Mouse (Mus musculus): ENCODE measurements around the gene Gcsh.

Gene Gcsh

DNA sequence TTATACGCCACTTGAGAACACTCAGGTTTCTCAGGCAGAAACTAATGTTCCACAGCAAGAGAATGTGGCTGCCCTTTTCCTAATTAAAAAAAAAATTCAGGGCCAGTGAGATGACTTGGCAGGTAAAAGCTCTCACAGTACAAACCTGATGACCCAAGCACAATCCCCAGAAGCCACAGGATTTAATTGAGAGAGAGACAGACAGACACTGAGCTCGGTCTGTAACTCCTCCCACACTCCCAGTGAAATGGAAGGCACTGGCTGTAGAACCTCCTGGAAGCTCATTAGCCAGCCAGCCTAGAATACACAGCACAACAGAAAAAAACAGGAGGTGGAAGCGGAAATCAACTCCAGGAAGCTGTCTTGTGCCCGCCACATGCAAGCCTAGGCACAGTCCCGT, 17.7 kb downstream of the Gcsh start:
- no peak for DNase-seq

DNA sequence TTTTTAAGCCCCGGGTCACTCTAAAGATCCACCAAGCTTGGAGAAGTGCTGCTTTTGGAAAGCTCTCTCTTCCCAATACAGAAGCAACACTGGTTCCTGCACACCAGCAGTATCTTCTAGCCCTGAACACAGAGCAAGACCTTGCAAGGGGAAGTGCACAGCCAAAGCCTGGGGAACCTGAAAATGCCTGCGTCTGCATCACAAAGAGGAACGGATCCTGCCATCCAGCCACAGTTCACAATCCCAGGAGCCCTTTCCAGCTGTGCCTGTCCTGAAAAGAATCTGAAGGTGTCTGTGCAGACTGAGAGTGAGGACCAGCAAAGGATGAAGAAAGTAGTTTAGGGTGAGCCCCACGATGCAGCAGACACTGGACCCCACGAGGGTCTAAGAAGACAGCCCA, 18.3 kb downstream of the Gcsh start:
- no peak for DNase-seq

- DNase-seq, result no peak
These were observed 23.8 kb downstream of the Gcsh start for GRCm38 (mm10) chr8:116969531-116969930.

DNA sequence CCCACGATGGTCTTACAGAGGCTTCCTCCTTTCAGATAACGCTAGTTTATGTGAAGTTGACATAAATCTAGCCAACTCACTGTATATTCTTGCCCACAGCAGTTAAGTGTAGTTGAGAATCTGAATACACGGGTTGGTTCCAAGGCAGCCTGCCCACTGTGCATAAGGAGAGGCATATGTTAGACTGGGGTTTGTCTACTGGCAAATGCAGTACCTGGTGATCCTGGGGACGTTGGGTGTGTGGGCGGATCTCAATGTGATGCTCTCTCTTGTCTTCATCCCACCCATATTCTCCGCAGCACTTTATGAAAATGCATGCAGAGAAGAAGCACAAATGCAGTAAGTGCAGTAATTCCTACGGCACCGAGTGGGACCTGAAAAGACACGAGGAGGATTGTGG, 38.9 kb downstream of the Gcsh start:
- peak; percentile 84 for DNase-seq

GRCm38 (mm10) chr8:116952428-116952827, 40.9 kb downstream of the Gcsh start:
- DNase-seq, result no peak

DNA sequence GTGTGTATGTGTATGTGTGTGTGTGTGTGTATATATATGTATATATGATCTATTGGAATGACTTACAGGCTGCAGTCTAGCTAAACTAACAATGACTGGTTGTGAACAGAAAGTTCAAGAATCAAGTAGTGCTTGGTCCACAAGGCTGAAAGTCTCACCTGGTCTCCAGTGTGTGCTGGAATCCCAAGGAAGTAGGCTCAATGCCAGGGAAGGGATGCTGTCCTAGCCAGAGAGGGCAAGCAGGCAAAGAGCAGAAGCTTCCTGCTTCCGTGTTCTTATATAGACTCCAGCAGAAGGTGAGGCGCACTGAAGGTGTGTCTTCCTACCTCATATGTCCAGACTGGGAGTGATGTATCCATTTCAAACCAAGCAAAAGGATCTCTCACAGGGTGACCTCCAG, 41.6 kb downstream of the Gcsh start:
- DNase-seq, result no peak

GRCm38 (mm10) chr8:116951369-116951768, 42.0 kb downstream of the Gcsh start:
- no peak for DNase-seq

GRCm38 (mm10) chr8:116947589-116947988, 45.7 kb downstream of the Gcsh start:
- DNase-seq, result no peak

GRCm38 (mm10) chr8:116946851-116947250, 46.5 kb downstream of the Gcsh start:
- no peak for DNase-seq

GRCm38 (mm10) chr8:116946268-116946838, 47.0 kb downstream of the Gcsh start:
- peak; percentile 69 for DNase-seq

GRCm38 (mm10) chr8:116945169-116945910, 48.0 kb downstream of the Gcsh start:
- no peak for DNase-seq

GRCm38 (mm10) chr8:116944385-116944696, 49.0 kb downstream of the Gcsh start:
- no peak for DNase-seq

GRCm38 (mm10) chr8:116943555-116944384, 49.6 kb downstream of the Gcsh start:
- peak; percentile 53 for DNase-seq

- DNase-seq, result peak; percentile 82
These were observed 50.2 kb downstream of the Gcsh start, which contains the start of gene Atmin for GRCm38 (mm10) chr8:116943161-116943554. Atmin (plus strand) TSS chr8:116943393.

- DNase-seq, result no peak
These were observed 50.9 kb downstream of the Gcsh start for GRCm38 (mm10) chr8:116942284-116943058.

DNA sequence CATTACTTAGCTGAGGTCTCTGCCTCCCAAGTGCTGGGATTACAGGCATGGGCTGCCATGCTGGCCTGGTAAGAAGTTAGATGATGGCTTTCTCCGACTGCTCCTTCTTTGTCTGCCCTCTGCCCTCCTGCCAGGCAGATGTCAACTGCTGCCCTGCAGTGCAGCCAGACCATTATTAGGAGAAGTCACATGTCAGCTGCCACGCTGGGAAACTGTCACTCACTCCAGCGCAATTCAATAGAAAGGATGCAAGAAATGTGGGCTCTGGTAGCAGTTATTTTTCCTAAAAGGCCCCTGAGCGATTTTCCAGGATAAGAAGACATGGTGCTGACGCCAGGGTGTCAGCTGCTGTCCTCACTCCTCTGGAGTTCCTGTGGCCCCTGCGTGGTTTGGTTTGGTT, 57.8 kb downstream of the Gcsh start:
- DNase-seq, result no peak

DNA sequence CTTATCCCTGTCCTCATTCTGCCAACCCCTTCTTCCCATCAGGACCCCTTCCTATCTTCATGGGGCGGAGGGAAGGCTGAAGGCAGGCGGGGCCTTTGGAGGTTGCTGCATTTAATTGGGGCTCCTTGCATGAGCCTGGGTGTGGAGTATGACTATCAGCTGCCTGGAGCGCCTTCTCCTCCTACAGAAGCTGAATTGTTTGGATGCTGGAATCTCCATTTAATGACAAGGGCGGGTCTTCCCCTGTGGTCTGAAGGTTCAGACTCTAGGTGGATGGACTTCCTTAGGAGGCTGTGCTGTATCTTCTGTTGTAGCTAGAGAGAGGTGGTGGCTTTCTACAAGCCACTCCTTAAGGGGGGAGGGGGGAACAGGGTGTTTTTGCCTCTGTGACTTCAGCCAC, 58.4 kb downstream of the Gcsh start:
- no peak for DNase-seq

All from right cerebral cortex, postnatal 25 days (tissue).